In genomic region chr6:108661890-108662289, GRCm38 (mm10) we compare ENCODE assay signal across 8 mouse cellular contexts. TPM values are rescaled to one million over a fixed set of nuclear protein-coding genes. Genes with fewer than 3 reads are reported as not detected.
A peak's percentile ranks its signal among the peaks of the same experiment; 100 is the strongest.
DNase-seq lines count a peak whose midpoint lies in the region; ATAC-seq and TF ChIP-seq lines count a peak whose summit lies in the region.

No protein-coding gene starts in this region.

- 0 out of 2 replicates have a peak overlapping the region, but pooled peaks have one; percentile 100 for H3K27ac ChIP-seq in heart, embryonic 12.5 days (ENCODE audit: poor library complexity, severe bottlenecking)
- H3K27ac ChIP-seq in forebrain, embryonic 14.5 days (ENCODE audit: low read depth, low read length), result no peak overlapping the region
- H3K27ac ChIP-seq in liver, embryonic 16.5 days (ENCODE audit: low read length), result no peak overlapping the region

- 41% methylated on average over 6 of the region's 6 CpGs for WGBS in heart, embryonic 12.5 days
- WGBS in forebrain, embryonic 14.5 days, result 49% methylated on average over 6 of the region's 6 CpGs
- WGBS in liver, embryonic 16.5 days (ENCODE audit: insufficient replicate concordance), result 37% methylated on average over 6 of the region's 6 CpGs

- peak overlapping the region; percentile 80 for H3K4me2 ChIP-seq in heart, embryonic 12.5 days
- peak overlapping the region; percentile 100 for H3K4me2 ChIP-seq in forebrain, embryonic 14.5 days (ENCODE audit: low read length)
- H3K4me2 ChIP-seq in liver, embryonic 16.5 days (ENCODE audit: low read depth, low read length), result peak overlapping the region; percentile 35

- no peaks in the 10 kb centered on the region for H3K27me3 ChIP-seq in heart, embryonic 12.5 days (replicated peaks)
- H3K27me3 ChIP-seq in E14TG2a.4 (ENCODE audit: insufficient read depth, low read length), result peaks cover 11% of the 10 kb centered on the region; the same call in 1 of the 2 replicates
- H3K27me3 ChIP-seq in forebrain, embryonic 14.5 days (replicated peaks; ENCODE audit: control insufficient read depth, insufficient read depth, low read length), result no peaks in the 10 kb centered on the region
- peaks cover 39% of the 10 kb centered on the region for H3K27me3 ChIP-seq in liver, embryonic 16.5 days (ENCODE audit: control insufficient read depth, insufficient read depth, low read depth, low read length)

- TF ChIP-seq CTCF in E14TG2a.4 (conservative IDR thresholded peaks at IDR 0.05; ENCODE audit: low read length), result no peak

- H3K9ac ChIP-seq in heart, embryonic 12.5 days, result peak overlapping the region; percentile 74; the same call in 1 of the 2 replicates
- H3K9ac ChIP-seq in forebrain, embryonic 14.5 days (ENCODE audit: low read length), result peak overlapping the region; percentile 7; the same call in 1 of the 2 replicates
- no peak overlapping the region for H3K9ac ChIP-seq in liver, embryonic 16.5 days (ENCODE audit: low read depth, low read length)

- peaks cover 34% of the 10 kb centered on the region for H3K4me1 ChIP-seq in heart, embryonic 12.5 days (replicated peaks)
- peaks cover 68% of the 10 kb centered on the region for H3K4me1 ChIP-seq in E14TG2a.4 (replicated peaks; ENCODE audit: low read depth, low read length)
- peaks cover 17% of the 10 kb centered on the region; the same call in 1 of the 2 replicates for H3K4me1 ChIP-seq in forebrain, embryonic 14.5 days (ENCODE audit: control insufficient read depth, insufficient read depth, low read length)
- no peaks in the 10 kb centered on the region for H3K4me1 ChIP-seq in liver, embryonic 16.5 days (ENCODE audit: control insufficient read depth, low read depth, low read length)

- no peak for ATAC-seq in heart, embryonic 12.5 days (ENCODE audit: insufficient number of reproducible peaks, low FRiP score)
- no peak for ATAC-seq in forebrain, embryonic 14.5 days
- ATAC-seq in liver, embryonic 16.5 days (ENCODE audit: low read depth), result no peak

- H3K9me3 ChIP-seq in heart, embryonic 12.5 days (replicated peaks), result no peaks in the 10 kb centered on the region
- no peaks in the 10 kb centered on the region for H3K9me3 ChIP-seq in E14TG2a.4 (ENCODE audit: low read length)
- H3K9me3 ChIP-seq in forebrain, embryonic 14.5 days (replicated peaks; ENCODE audit: control insufficient read depth, low read length), result no peaks in the 10 kb centered on the region
- no peaks in the 10 kb centered on the region for H3K9me3 ChIP-seq in liver, embryonic 16.5 days (replicated peaks; ENCODE audit: control insufficient read depth, low read length)

- H3K4me3 ChIP-seq in heart, embryonic 12.5 days, result peak overlapping the region; percentile 58
- peak overlapping the region; percentile 93 for H3K4me3 ChIP-seq in E14TG2a.4 (replicated peaks; ENCODE audit: low read length)
- peak overlapping the region; percentile 52 for H3K4me3 ChIP-seq in forebrain, embryonic 14.5 days (ENCODE audit: low read depth, low read length)
- H3K4me3 ChIP-seq in liver, embryonic 16.5 days (ENCODE audit: low read depth, low read length), result peak overlapping the region; percentile 65

- no peak for DNase-seq in heart, adult 9 months (ENCODE audit: low spot score in 2 of 2)
- no peak for DNase-seq in forebrain, embryonic 14.5 days (ENCODE audit: low spot score)
- DNase-seq in layer of hippocampus, adult 8-10 months (ENCODE audit: low spot score in 2 of 2), result no peak
- no peak for DNase-seq in left cerebral cortex, adult 8-10 months (ENCODE audit: low spot score in 2 of 2)
- DNase-seq in natural killer cell, adult 2 months (ENCODE audit: low spot score in 2 of 2), result no peak

- H3K36me3 ChIP-seq in heart, embryonic 12.5 days, result peaks cover 21% of the 10 kb centered on the region
- peaks cover 50% of the 10 kb centered on the region for H3K36me3 ChIP-seq in E14TG2a.4 (ENCODE audit: insufficient read depth, low read length)
- 0 out of 2 replicates have a peak, but pooled peaks cover 3% of the 10 kb centered on the region for H3K36me3 ChIP-seq in forebrain, embryonic 14.5 days (ENCODE audit: control insufficient read depth, insufficient read depth, low read length)
- H3K36me3 ChIP-seq in liver, embryonic 16.5 days (ENCODE audit: control insufficient read depth, insufficient read depth), result no peaks in the 10 kb centered on the region

RNA-seq across cellular contexts. Expression of gene Bhlhe40, which starts 1.5 kb away (rescaled TPM):
- 22.4 and 23.8 TPM in 2 replicates for polyA plus RNA-seq in heart, embryonic 12.5 days (2016; fragmentation: Nextera tagmentation; extraction: Ambion mirVana)
- 5.0 and 6.7 TPM in 2 replicates for polyA plus RNA-seq in forebrain, embryonic 14.5 days (2014; fragmentation: Nextera tagmentation; extraction: Ambion mirVana)
- polyA plus RNA-seq in liver, embryonic 16.5 days (2015; fragmentation: Nextera tagmentation; extraction: Ambion mirVana), result 17.9 and 21.3 TPM in 2 replicates
- 100 to 1,000 TPM; 114 to 124 (median 115) TPM for total RNA-seq in layer of hippocampus, adult 8-10 months (2022)
- total RNA-seq in left cerebral cortex, adult 8-10 months (2022), result 100 to 1,000 TPM in 3 of 4 experiments, 10 to 100 TPM in 1; 92.2 to 130 (median 111) TPM

Comparison
In these comparisons a context has a peak if more than half of its experiments do, and no peak if none do; other contexts are left out.
1. H3K4me2 ChIP-seq: peak in every context shown above with its lines; median percentile 100 in forebrain, embryonic 14.5 days; 80 in heart, embryonic 12.5 days; 35 in liver, embryonic 16.5 days.